Comparison of ENCODE assay signal across 12 mouse cellular contexts in the genomic region with DNA sequence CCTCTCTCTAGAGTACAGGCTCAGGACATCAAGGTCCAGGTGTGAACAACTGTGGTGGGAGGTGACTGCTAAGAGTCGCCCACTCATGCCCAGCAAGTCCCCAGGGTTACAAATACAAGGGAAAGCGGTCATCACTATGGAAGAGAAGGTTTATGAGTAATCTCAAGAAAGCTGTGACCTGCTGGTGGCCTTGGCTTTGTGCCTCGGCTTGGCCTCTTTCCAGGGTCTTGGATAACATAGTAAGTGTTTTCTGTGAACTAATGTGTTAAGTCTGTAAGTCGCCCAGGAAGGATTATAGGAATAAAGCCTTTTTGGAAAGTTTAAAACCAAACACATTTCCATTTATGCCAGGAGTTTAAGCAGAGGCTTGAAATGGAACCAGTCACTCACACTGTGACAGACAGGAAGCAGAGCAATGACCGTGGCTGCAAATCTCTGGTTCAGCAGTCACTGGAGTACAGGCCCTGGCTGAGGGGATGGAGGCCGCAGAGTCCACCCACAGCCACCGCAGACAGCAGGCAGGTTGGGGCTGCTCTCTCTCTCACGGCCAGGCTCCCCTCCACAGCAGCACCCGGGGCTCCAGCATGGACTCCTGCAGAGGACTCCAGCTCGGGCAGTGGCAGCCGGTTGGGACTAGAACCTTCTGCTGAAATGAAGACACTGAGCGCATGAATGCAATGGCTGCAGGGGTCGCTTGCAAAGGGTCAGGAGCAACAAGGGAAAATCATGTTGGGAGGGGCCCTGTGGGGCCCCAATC. TPM values are rescaled to one million over a fixed set of nuclear protein-coding genes. Genes with fewer than 3 reads are reported as not detected.
A peak's percentile ranks its signal among the peaks of the same experiment; 100 is the strongest.
DNase-seq lines count a peak whose midpoint lies in the region; ATAC-seq lines count a peak whose summit lies in the region.
"Had no signal": no experiment of that assay in that cellular context is flagged by ENCODE, and none has a peak within 500 bp of the region (broad histone marks: within the 10 kb centered on the region; RNA-seq: fewer than 3 reads in every experiment).

No protein-coding gene starts in this region.

- WGBS in embryonic facial prominence, embryonic 13.5 days = 80% methylated on average over 13 of the region's 13 CpGs
- 82% methylated on average over 13 of the region's 13 CpGs for WGBS in embryonic facial prominence, embryonic 10.5 days
- 58% methylated on average over 13 of the region's 13 CpGs for WGBS in kidney, embryonic 14.5 days
- 79% methylated on average over 13 of the region's 13 CpGs for WGBS in forebrain, embryonic 12.5 days

- H3K27ac ChIP-seq in embryonic facial prominence, embryonic 13.5 days = no peak overlapping the region
- no peak overlapping the region for H3K27ac ChIP-seq in embryonic facial prominence, embryonic 10.5 days (replicated peaks)
- peak overlapping the region; percentile 38; the same call in 1 of the 2 replicates for H3K27ac ChIP-seq in kidney, embryonic 14.5 days (ENCODE audit: low read depth, low read length)
- no peak overlapping the region for H3K27ac ChIP-seq in forebrain, embryonic 12.5 days
- H3K27ac ChIP-seq: layer of hippocampus, adult 2 months had no signal

- H3K4me2 ChIP-seq in embryonic facial prominence, embryonic 13.5 days = no peak overlapping the region
- no peak overlapping the region for H3K4me2 ChIP-seq in kidney, embryonic 14.5 days (replicated peaks; ENCODE audit: low read depth, low read length)
- H3K4me2 ChIP-seq in forebrain, embryonic 12.5 days = no peak overlapping the region

- H3K4me3 ChIP-seq in embryonic facial prominence, embryonic 13.5 days = no peak overlapping the region
- no peak overlapping the region for H3K4me3 ChIP-seq in embryonic facial prominence, embryonic 10.5 days
- H3K4me3 ChIP-seq in kidney, embryonic 14.5 days (ENCODE audit: low read length) = no peak overlapping the region
- H3K4me3 ChIP-seq in forebrain, embryonic 12.5 days (replicated peaks) = no peak overlapping the region
- H3K4me3 ChIP-seq: layer of hippocampus, adult 2 months had no signal

- 0 out of 2 replicates have a peak, but pooled peaks have one; percentile 22 for ATAC-seq in embryonic facial prominence, embryonic 13.5 days (ENCODE audit: insufficient number of reproducible peaks, insufficient read depth, low FRiP score, low TSS enrichment, low read depth)
- ATAC-seq in kidney, embryonic 14.5 days (ENCODE audit: low FRiP score, low TSS enrichment) = no peak
- ATAC-seq in forebrain, embryonic 12.5 days (ENCODE audit: low FRiP score) = no peak
- no peak for ATAC-seq in inflammation-experienced regulatory T-cells, adult 6 months
- ATAC-seq: liver, postnatal 0 days had no signal

- no peaks in the 10 kb centered on the region for H3K4me1 ChIP-seq in embryonic facial prominence, embryonic 13.5 days
- peaks cover 6% of the 10 kb centered on the region; the same call in 1 of the 2 replicates for H3K4me1 ChIP-seq in embryonic facial prominence, embryonic 10.5 days
- H3K4me1 ChIP-seq in kidney, embryonic 14.5 days (ENCODE audit: control insufficient read depth, insufficient read depth, low read length) = no peaks in the 10 kb centered on the region
- H3K4me1 ChIP-seq in forebrain, embryonic 12.5 days = no peaks in the 10 kb centered on the region

- peaks cover 76% of the 10 kb centered on the region for H3K36me3 ChIP-seq in embryonic facial prominence, embryonic 13.5 days
- peaks cover 82% of the 10 kb centered on the region for H3K36me3 ChIP-seq in embryonic facial prominence, embryonic 10.5 days (replicated peaks)
- H3K36me3 ChIP-seq in kidney, embryonic 14.5 days (ENCODE audit: control insufficient read depth, insufficient read depth, low read length) = peaks cover 21% of the 10 kb centered on the region; the same call in 1 of the 2 replicates
- peaks cover 54% of the 10 kb centered on the region for H3K36me3 ChIP-seq in forebrain, embryonic 12.5 days (replicated peaks)

- H3K9ac ChIP-seq in embryonic facial prominence, embryonic 13.5 days = no peak overlapping the region
- no peak overlapping the region for H3K9ac ChIP-seq in kidney, embryonic 14.5 days (ENCODE audit: low read depth, low read length)
- H3K9ac ChIP-seq in forebrain, embryonic 12.5 days = no peak overlapping the region
- H3K9ac ChIP-seq: liver, postnatal 0 days had no signal

- DNase-seq in embryonic facial prominence, embryonic 10.5 days (ENCODE audit: low spot score) = no peak
- DNase-seq in testis, postnatal 10 days (ENCODE audit: low spot score) = peak; percentile 82
- DNase-seq in testis, postnatal 14 days (ENCODE audit: low spot score) = no peak
- no peak for DNase-seq in retina, postnatal 1 day
- DNase-seq: liver, postnatal 0 days; thymus, adult 18-20 months had no signal

- peaks cover 4% of the 10 kb centered on the region; the same call in 1 of the 2 replicates for H3K27me3 ChIP-seq in embryonic facial prominence, embryonic 13.5 days
- H3K27me3 ChIP-seq in embryonic facial prominence, embryonic 10.5 days (replicated peaks; ENCODE audit: low read depth, poor library complexity, severe bottlenecking) = peaks cover 11% of the 10 kb centered on the region
- H3K27me3 ChIP-seq in kidney, embryonic 14.5 days (ENCODE audit: control insufficient read depth, insufficient read depth, low read length) = no peaks in the 10 kb centered on the region
- H3K27me3 ChIP-seq in forebrain, embryonic 12.5 days = no peaks in the 10 kb centered on the region

- H3K9me3 ChIP-seq in embryonic facial prominence, embryonic 13.5 days = no peaks in the 10 kb centered on the region
- no peaks in the 10 kb centered on the region for H3K9me3 ChIP-seq in embryonic facial prominence, embryonic 10.5 days
- H3K9me3 ChIP-seq in kidney, embryonic 14.5 days (ENCODE audit: control insufficient read depth, low read length) = no peaks in the 10 kb centered on the region
- no peaks in the 10 kb centered on the region for H3K9me3 ChIP-seq in forebrain, embryonic 12.5 days

RNA-seq across cellular contexts. Expression of a gene that starts 7.5 kb away (rescaled TPM):
- polyA plus RNA-seq in embryonic facial prominence, embryonic 13.5 days (2015; fragmentation: Nextera tagmentation; extraction: Ambion mirVana) = not detected in 2 replicates
- 0.77 TPM in 1 of 2 replicates, not detected in the other for polyA plus RNA-seq in embryonic facial prominence, embryonic 10.5 days (2016; fragmentation: Nextera tagmentation; extraction: Ambion mirVana)
- polyA plus RNA-seq in kidney, embryonic 14.5 days (2014; fragmentation: Nextera tagmentation; extraction: Ambion mirVana) = not detected in 2 replicates
- not detected in 2 replicates for polyA plus RNA-seq in forebrain, embryonic 12.5 days (2016; fragmentation: Nextera tagmentation; extraction: Ambion mirVana)
- not detected for polyA plus RNA-seq in inflammation-experienced regulatory T-cells, adult 6 months (2017; shearing (Covaris generic))
- polyA plus RNA-seq: forebrain, embryonic 11.5 days; liver, postnatal 0 days had no signal

RNA-seq across cellular contexts. Expression of a gene that starts 7.6 kb away (rescaled TPM):
- 12.9 and 14.8 TPM in 2 replicates for polyA plus RNA-seq in embryonic facial prominence, embryonic 13.5 days (2015; fragmentation: Nextera tagmentation; extraction: Ambion mirVana)
- 15.6 and 16.2 TPM in 2 replicates for polyA plus RNA-seq in embryonic facial prominence, embryonic 10.5 days (2016; fragmentation: Nextera tagmentation; extraction: Ambion mirVana)
- polyA plus RNA-seq in kidney, embryonic 14.5 days (2014; fragmentation: Nextera tagmentation; extraction: Ambion mirVana) = 15.7 and 16.0 TPM in 2 replicates
- 18.8 and 22.3 TPM in 2 replicates for polyA plus RNA-seq in forebrain, embryonic 12.5 days (2016; fragmentation: Nextera tagmentation; extraction: Ambion mirVana)
- 1 to 10 TPM in 1 of 3 experiments, not detected in 2; 1.6 TPM for polyA plus RNA-seq in inflammation-experienced regulatory T-cells, adult 6 months (2017; shearing (Covaris generic))

RNA-seq across cellular contexts. Expression of a gene that starts 36.9 kb away (rescaled TPM):
- 150 TPM in 2 replicates for polyA plus RNA-seq in embryonic facial prominence, embryonic 13.5 days (2015; fragmentation: Nextera tagmentation; extraction: Ambion mirVana)
- polyA plus RNA-seq in embryonic facial prominence, embryonic 10.5 days (2016; fragmentation: Nextera tagmentation; extraction: Ambion mirVana) = 43.6 and 60.0 TPM in 2 replicates
- 42.7 and 44.9 TPM in 2 replicates for polyA plus RNA-seq in kidney, embryonic 14.5 days (2014; fragmentation: Nextera tagmentation; extraction: Ambion mirVana)
- polyA plus RNA-seq in forebrain, embryonic 12.5 days (2016; fragmentation: Nextera tagmentation; extraction: Ambion mirVana) = 88.9 and 95.5 TPM in 2 replicates
- polyA plus RNA-seq in inflammation-experienced regulatory T-cells, adult 6 months (2017; shearing (Covaris generic)) = under 1 TPM in 2 of 3 experiments, not detected in 1; 0.39 to 0.75 TPM

RNA-seq across cellular contexts. Expression of a gene that starts 43.8 kb away (rescaled TPM):
- polyA plus RNA-seq in embryonic facial prominence, embryonic 13.5 days (2015; fragmentation: Nextera tagmentation; extraction: Ambion mirVana) = 82.4 and 92.5 TPM in 2 replicates
- 70.9 and 73.3 TPM in 2 replicates for polyA plus RNA-seq in embryonic facial prominence, embryonic 10.5 days (2016; fragmentation: Nextera tagmentation; extraction: Ambion mirVana)
- polyA plus RNA-seq in kidney, embryonic 14.5 days (2014; fragmentation: Nextera tagmentation; extraction: Ambion mirVana) = 74.2 and 90.7 TPM in 2 replicates
- polyA plus RNA-seq in forebrain, embryonic 12.5 days (2016; fragmentation: Nextera tagmentation; extraction: Ambion mirVana) = 74.2 and 78.4 TPM in 2 replicates
- polyA plus RNA-seq in inflammation-experienced regulatory T-cells, adult 6 months (2017; shearing (Covaris generic)) = 10 to 100 TPM; 69.3 to 84.5 (median 79.9) TPM

RNA-seq across cellular contexts. Expression of a gene that starts 44.0 kb away (rescaled TPM):
- 152 and 176 TPM in 2 replicates for polyA plus RNA-seq in embryonic facial prominence, embryonic 13.5 days (2015; fragmentation: Nextera tagmentation; extraction: Ambion mirVana)
- 220 and 225 TPM in 2 replicates for polyA plus RNA-seq in embryonic facial prominence, embryonic 10.5 days (2016; fragmentation: Nextera tagmentation; extraction: Ambion mirVana)
- polyA plus RNA-seq in kidney, embryonic 14.5 days (2014; fragmentation: Nextera tagmentation; extraction: Ambion mirVana) = 186 and 189 TPM in 2 replicates
- 196 and 203 TPM in 2 replicates for polyA plus RNA-seq in forebrain, embryonic 12.5 days (2016; fragmentation: Nextera tagmentation; extraction: Ambion mirVana)
- polyA plus RNA-seq in inflammation-experienced regulatory T-cells, adult 6 months (2017; shearing (Covaris generic)) = 10 to 100 TPM; 53.6 to 63.4 (median 62.1) TPM

Comparison
In these comparisons a context has a peak if more than half of its experiments do, and no peak if none do; other contexts are left out.
1. RNA of a gene that starts 36.9 kb away (polyA plus RNA-seq): 150 TPM in embryonic facial prominence, embryonic 13.5 days, 88.9 to 95.5 TPM in forebrain, embryonic 12.5 days, 43.6 to 60.0 TPM in embryonic facial prominence, embryonic 10.5 days and 42.7 to 44.9 TPM in kidney, embryonic 14.5 days; 0.39 to 0.75 TPM in inflammation-experienced regulatory T-cells, adult 6 months; every median in the first group is over 10 times any median in the second.